8 mouse cellular contexts compared by ENCODE assay signal in genomic region chr7:16932704-16933577, GRCm38 (mm10). TPM values are rescaled to one million over a fixed set of nuclear protein-coding genes. Genes with fewer than 3 reads are reported as not detected.
A peak's percentile ranks its signal among the peaks of the same experiment; 100 is the strongest.
DNase-seq lines count a peak whose midpoint lies in the region; ATAC-seq and TF ChIP-seq lines count a peak whose summit lies in the region.

No protein-coding gene starts in this region.

- peak overlapping the region; percentile 30 for H3K4me2 ChIP-seq in forebrain, postnatal 0 days (ENCODE audit: low read depth)
- no peak overlapping the region for H3K4me2 ChIP-seq in limb, embryonic 12.5 days

- intact Hi-C loops in heart, postnatal 36 days (cut with DNase I) = loop anchor here (1.0 kb wide), 3 partner anchors 17 to 133 kb away; no protein-coding TSS in a partner anchor

- no peak overlapping the region for H3K27ac ChIP-seq in heart, embryonic 10.5 days
- peak overlapping the region; percentile 76 for H3K27ac ChIP-seq in forebrain, postnatal 0 days (ENCODE audit: low read depth, low read length)
- no peak overlapping the region for H3K27ac ChIP-seq in limb, embryonic 12.5 days
- H3K27ac ChIP-seq in olfactory bulb, adult 2 months (ENCODE audit: insufficient read depth, low read depth, low read length) = peak overlapping the region; percentile 98

- no peak overlapping the region for H3K4me3 ChIP-seq in heart, embryonic 10.5 days
- no peak overlapping the region for H3K4me3 ChIP-seq in forebrain, postnatal 0 days (ENCODE audit: low read depth, low read length)
- no peak overlapping the region for H3K4me3 ChIP-seq in limb, embryonic 12.5 days (replicated peaks)
- no peak overlapping the region for H3K4me3 ChIP-seq in olfactory bulb, adult 2 months (ENCODE audit: insufficient read depth, low read depth, low read length)

- peak; percentile 78 for ATAC-seq in forebrain, postnatal 0 days
- 0 out of 2 replicates have a peak, but pooled peaks have one; percentile 41 for ATAC-seq in limb, embryonic 12.5 days (ENCODE audit: insufficient number of reproducible peaks, insufficient read depth, low FRiP score, low TSS enrichment, low read depth)

- no peaks in the 10 kb centered on the region for H3K36me3 ChIP-seq in heart, embryonic 10.5 days
- no peaks in the 10 kb centered on the region for H3K36me3 ChIP-seq in forebrain, postnatal 0 days (ENCODE audit: insufficient read depth)
- H3K36me3 ChIP-seq in limb, embryonic 12.5 days = no peaks in the 10 kb centered on the region

- peak overlapping the region; percentile 11; the same call in 1 of the 2 replicates for H3K9ac ChIP-seq in forebrain, postnatal 0 days
- H3K9ac ChIP-seq in limb, embryonic 12.5 days (replicated peaks) = no peak overlapping the region

- WGBS in heart, embryonic 10.5 days = 40% methylated on average over 14 of the region's 14 CpGs
- 21% methylated on average over 14 of the region's 14 CpGs for WGBS in forebrain, postnatal 0 days
- WGBS in limb, embryonic 12.5 days = 49% methylated on average over 14 of the region's 14 CpGs
- 19% methylated on average over 14 of the region's 14 CpGs for WGBS in olfactory bulb, adult 2 months

- H3K9me3 ChIP-seq in heart, embryonic 10.5 days = no peaks in the 10 kb centered on the region
- H3K9me3 ChIP-seq in forebrain, postnatal 0 days (ENCODE audit: low read length) = no peaks in the 10 kb centered on the region
- no peaks in the 10 kb centered on the region for H3K9me3 ChIP-seq in limb, embryonic 12.5 days

- no peak for TF ChIP-seq POLR2A in olfactory bulb, adult 2 months (IDR thresholded peaks at IDR 0.05; ENCODE audit: insufficient read depth, low read depth, low read length)

- no peaks in the 10 kb centered on the region for H3K4me1 ChIP-seq in heart, embryonic 10.5 days
- H3K4me1 ChIP-seq in forebrain, postnatal 0 days (ENCODE audit: insufficient read depth) = peaks cover 6% of the 10 kb centered on the region
- H3K4me1 ChIP-seq in limb, embryonic 12.5 days (replicated peaks) = no peaks in the 10 kb centered on the region
- H3K4me1 ChIP-seq in olfactory bulb, adult 2 months (ENCODE audit: control insufficient read depth, insufficient read depth, low read length) = peaks cover 17% of the 10 kb centered on the region

- no peaks in the 10 kb centered on the region for H3K27me3 ChIP-seq in heart, embryonic 10.5 days (ENCODE audit: insufficient read depth, poor library complexity, severe bottlenecking)
- H3K27me3 ChIP-seq in forebrain, postnatal 0 days (ENCODE audit: insufficient read depth, low read length) = no peaks in the 10 kb centered on the region
- H3K27me3 ChIP-seq in limb, embryonic 12.5 days = 0 out of 2 replicates have a peak, but pooled peaks cover 2% of the 10 kb centered on the region

- peak; percentile 85 for TF ChIP-seq CTCF in forebrain, postnatal 0 days (IDR thresholded peaks at IDR 0.05; ENCODE audit: low read depth)
- peak; percentile 45; the same call in 1 of the 2 replicates for TF ChIP-seq CTCF in olfactory bulb, adult 2 months (IDR thresholded peaks at IDR 0.05; ENCODE audit: insufficient read depth, low read depth, low read length)

- peak; percentile 41 to 63 for DNase-seq in heart, postnatal 36 days
- DNase-seq in heart, embryonic 10.5 days (ENCODE audit: low spot score) = no peak
- DNase-seq in CD4-positive, CD25-positive, alpha-beta regulatory T cell, adult 2 months (ENCODE audit: low read depth, low spot score) = peak; percentile 85
- DNase-seq in brain, adult 2 months (ENCODE audit: low read depth, low spot score) = peak; percentile 93
- DNase-seq in forebrain, postnatal 0 days = peak; percentile 86
- DNase-seq in gastrocnemius, adult 8-10 months (ENCODE audit: low spot score in 2 of 2) = no peak

RNA-seq across cellular contexts. Expression of gene Calm3, which starts 9.0 kb away (rescaled TPM):
- 100 to 1,000 TPM; 182 to 193 TPM for total RNA-seq in heart, postnatal 36 days (2021)
- polyA plus RNA-seq in heart, embryonic 10.5 days (2016; fragmentation: Nextera tagmentation; extraction: Ambion mirVana) = 114 and 117 TPM in 2 replicates
- 1,323 and 1,444 TPM in 2 replicates for total RNA-seq in forebrain, postnatal 0 days (2014; rRNA removed)
- 403 and 424 TPM in 2 replicates for polyA plus RNA-seq in forebrain, postnatal 0 days (2015; fragmentation: Nextera tagmentation; extraction: Ambion mirVana)
- 108 and 123 TPM in 2 replicates for polyA plus RNA-seq in limb, embryonic 12.5 days (2016; fragmentation: Nextera tagmentation; extraction: Ambion mirVana)
- polyA plus RNA-seq in olfactory bulb, adult 2 months (2012; ENCODE audit: insufficient read depth, insufficient read length, low replicate concordance, missing spikeins) = 1,020 and 1,388 TPM in 2 replicates
- total RNA-seq in gastrocnemius, adult 8-10 months (2022) = 100 to 1,000 TPM; 386 to 534 (median 424) TPM

RNA-seq across cellular contexts. Expression of gene Pnmal2, which starts 11.5 kb away (rescaled TPM):
- total RNA-seq in heart, postnatal 36 days (2021) = 1 to 10 TPM; 3.4 to 3.9 TPM
- 1.7 and 2.2 TPM in 2 replicates for polyA plus RNA-seq in heart, embryonic 10.5 days (2016; fragmentation: Nextera tagmentation; extraction: Ambion mirVana)
- 98.9 and 133 TPM in 2 replicates for total RNA-seq in forebrain, postnatal 0 days (2014; rRNA removed)
- polyA plus RNA-seq in forebrain, postnatal 0 days (2015; fragmentation: Nextera tagmentation; extraction: Ambion mirVana) = 87.5 and 134 TPM in 2 replicates
- polyA plus RNA-seq in limb, embryonic 12.5 days (2016; fragmentation: Nextera tagmentation; extraction: Ambion mirVana) = 16.6 and 16.9 TPM in 2 replicates
- polyA plus RNA-seq in olfactory bulb, adult 2 months (2012; ENCODE audit: insufficient read depth, insufficient read length, low replicate concordance, missing spikeins) = not detected in 2 replicates
- under 1 TPM; 0.24 to 0.76 (median 0.41) TPM for total RNA-seq in gastrocnemius, adult 8-10 months (2022)

RNA-seq across cellular contexts. Expression of gene Pnmal1, which starts 26.5 kb away (rescaled TPM):
- not detected for total RNA-seq in heart, postnatal 36 days (2021)
- polyA plus RNA-seq in heart, embryonic 10.5 days (2016; fragmentation: Nextera tagmentation; extraction: Ambion mirVana) = 0.16 and 0.30 TPM in 2 replicates
- total RNA-seq in forebrain, postnatal 0 days (2014; rRNA removed) = 53.4 and 64.8 TPM in 2 replicates
- polyA plus RNA-seq in forebrain, postnatal 0 days (2015; fragmentation: Nextera tagmentation; extraction: Ambion mirVana) = 51.1 and 61.5 TPM in 2 replicates
- polyA plus RNA-seq in limb, embryonic 12.5 days (2016; fragmentation: Nextera tagmentation; extraction: Ambion mirVana) = 1.4 and 1.5 TPM in 2 replicates
- polyA plus RNA-seq in olfactory bulb, adult 2 months (2012; ENCODE audit: insufficient read depth, insufficient read length, low replicate concordance, missing spikeins) = not detected in 2 replicates
- under 1 TPM in 1 of 4 experiments, not detected in 3; 0.07 TPM for total RNA-seq in gastrocnemius, adult 8-10 months (2022)

RNA-seq across cellular contexts. Expression of gene Ptgir, which starts 26.7 kb away (rescaled TPM):
- total RNA-seq in heart, postnatal 36 days (2021) = 1 to 10 TPM; 2.9 TPM
- polyA plus RNA-seq in heart, embryonic 10.5 days (2016; fragmentation: Nextera tagmentation; extraction: Ambion mirVana) = 0.15 and 0.51 TPM in 2 replicates
- total RNA-seq in forebrain, postnatal 0 days (2014; rRNA removed) = 0.15 TPM in 1 of 2 replicates, not detected in the other
- polyA plus RNA-seq in forebrain, postnatal 0 days (2015; fragmentation: Nextera tagmentation; extraction: Ambion mirVana) = 0.08 and 0.09 TPM in 2 replicates
- 0.96 and 1.1 TPM in 2 replicates for polyA plus RNA-seq in limb, embryonic 12.5 days (2016; fragmentation: Nextera tagmentation; extraction: Ambion mirVana)
- not detected in 2 replicates for polyA plus RNA-seq in olfactory bulb, adult 2 months (2012; ENCODE audit: insufficient read depth, insufficient read length, low replicate concordance, missing spikeins)
- total RNA-seq in gastrocnemius, adult 8-10 months (2022) = under 1 TPM; 0.62 to 0.97 (median 0.93) TPM

RNA-seq across cellular contexts. Expression of gene Gng8, which starts 41.4 kb away (rescaled TPM):
- 1 to 10 TPM in 1 of 2 experiments, under 1 TPM in 1; 0.54 to 1.3 TPM for total RNA-seq in heart, postnatal 36 days (2021)
- 3.0 and 6.3 TPM in 2 replicates for polyA plus RNA-seq in heart, embryonic 10.5 days (2016; fragmentation: Nextera tagmentation; extraction: Ambion mirVana)
- not detected in 2 replicates for total RNA-seq in forebrain, postnatal 0 days (2014; rRNA removed)
- 9.3 and 16.4 TPM in 2 replicates for polyA plus RNA-seq in forebrain, postnatal 0 days (2015; fragmentation: Nextera tagmentation; extraction: Ambion mirVana)
- 13.2 and 16.2 TPM in 2 replicates for polyA plus RNA-seq in limb, embryonic 12.5 days (2016; fragmentation: Nextera tagmentation; extraction: Ambion mirVana)
- not detected in 2 replicates for polyA plus RNA-seq in olfactory bulb, adult 2 months (2012; ENCODE audit: insufficient read depth, insufficient read length, low replicate concordance, missing spikeins)
- total RNA-seq in gastrocnemius, adult 8-10 months (2022) = under 1 TPM in 1 of 4 experiments, not detected in 3; 0.36 TPM

Comparison
In these comparisons a context has a peak if more than half of its experiments do, and no peak if none do; other contexts are left out.
1. DNase-seq: peak in heart, postnatal 36 days (2 of 2), CD4-positive, CD25-positive, alpha-beta regulatory T cell, adult 2 months (single experiment), brain, adult 2 months (single experiment) and forebrain, postnatal 0 days (single experiment); none in heart, embryonic 10.5 days (single experiment) and gastrocnemius, adult 8-10 months (0 of 2).
2. H3K27ac ChIP-seq: peak in forebrain, postnatal 0 days (single experiment) and olfactory bulb, adult 2 months (single experiment); none in heart, embryonic 10.5 days (single experiment) and limb, embryonic 12.5 days (single experiment).
3. RNA of gene Pnmal1, which starts 26.5 kb away (polyA plus RNA-seq): 51.1 to 61.5 TPM in forebrain, postnatal 0 days and not detected in olfactory bulb, adult 2 months; 1.4 to 1.5 TPM in limb, embryonic 12.5 days and 0.16 to 0.30 TPM in heart, embryonic 10.5 days; every median in the first group is over 10 times any median in the second.